Mouse (Mus musculus): ENCODE data around the gene Mafg. TPM values are rescaled to one million over a fixed set of nuclear protein-coding genes. Genes with fewer than 3 reads are reported as not detected.
A peak's percentile ranks its signal among the peaks of the same experiment; 100 is the strongest.

Gene Mafg
- total RNA-seq, 1 experiment from 2014 or later = 51.8 TPM

- no peak for DNase-seq
These were observed 13.8 kb upstream of the Mafg start for GRCm38 (mm10) chr11:120647047-120647830.

GRCm38 (mm10) chr11:120643601-120643987 is 10.2 kb upstream of the Mafg start, which contains the start of gene Pycr1:
Pycr1 (minus strand) TSS chr11:120643769.
- DNase-seq = peak; percentile 95

DNA sequence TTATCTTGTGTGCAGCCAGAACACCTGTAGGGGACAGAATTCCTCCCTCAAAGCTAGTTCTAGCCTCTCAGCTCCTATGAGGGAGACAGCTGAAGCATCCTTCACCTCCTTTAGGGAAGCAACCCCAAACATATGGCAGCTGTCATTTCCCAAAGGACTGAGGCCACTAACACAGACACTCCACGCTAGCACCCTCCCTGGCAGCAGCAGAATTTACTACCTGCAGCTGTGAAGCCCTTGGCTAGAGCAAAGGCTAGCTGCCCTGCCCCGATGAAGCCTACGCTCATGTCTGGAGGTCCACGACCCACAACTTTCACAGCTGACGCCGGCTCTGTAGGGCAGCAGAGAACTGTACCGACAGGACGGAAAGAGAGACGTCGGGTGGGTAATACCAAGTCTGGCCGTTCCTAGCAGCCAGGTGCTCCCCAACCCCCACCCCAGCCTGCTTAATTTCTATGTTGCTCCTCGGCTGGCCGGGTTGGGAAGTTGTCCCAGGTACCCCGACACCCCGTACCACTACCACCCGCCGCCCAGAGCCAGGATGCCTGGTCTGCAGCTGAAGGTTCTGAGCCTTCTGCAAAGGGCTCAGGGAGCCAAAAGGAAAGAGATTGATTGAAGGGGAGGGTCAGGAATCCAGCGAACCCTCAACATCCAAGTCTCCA is 9.7 kb upstream of the Mafg start:
- DNase-seq = no peak

DNA sequence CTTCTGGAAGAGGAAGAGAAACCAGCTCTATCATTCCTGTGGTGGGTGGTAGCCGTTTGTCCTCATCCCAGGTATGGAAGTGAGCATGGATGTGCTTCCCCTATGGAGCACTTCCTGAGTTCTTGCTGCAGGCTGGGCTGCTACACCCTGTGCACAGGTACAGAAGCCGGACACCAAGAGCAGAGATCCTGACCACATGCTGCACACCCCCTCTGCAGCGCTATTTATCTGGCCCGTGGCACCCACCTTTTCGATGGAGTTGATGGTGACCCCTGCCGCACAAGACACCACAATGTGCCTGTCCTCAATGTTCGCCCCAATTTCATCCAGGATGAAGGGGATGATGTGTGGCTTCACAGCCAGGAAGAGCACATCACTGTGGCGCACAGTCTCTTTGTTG is 8.5 kb upstream of the Mafg start:
- no peak for DNase-seq

- DNase-seq = no peak
These were observed 7.9 kb upstream of the Mafg start for GRCm38 (mm10) chr11:120641255-120641654.

- DNase-seq = no peak
These were observed 1.4 kb upstream of the Mafg start for GRCm38 (mm10) chr11:120634810-120635209.

DNA sequence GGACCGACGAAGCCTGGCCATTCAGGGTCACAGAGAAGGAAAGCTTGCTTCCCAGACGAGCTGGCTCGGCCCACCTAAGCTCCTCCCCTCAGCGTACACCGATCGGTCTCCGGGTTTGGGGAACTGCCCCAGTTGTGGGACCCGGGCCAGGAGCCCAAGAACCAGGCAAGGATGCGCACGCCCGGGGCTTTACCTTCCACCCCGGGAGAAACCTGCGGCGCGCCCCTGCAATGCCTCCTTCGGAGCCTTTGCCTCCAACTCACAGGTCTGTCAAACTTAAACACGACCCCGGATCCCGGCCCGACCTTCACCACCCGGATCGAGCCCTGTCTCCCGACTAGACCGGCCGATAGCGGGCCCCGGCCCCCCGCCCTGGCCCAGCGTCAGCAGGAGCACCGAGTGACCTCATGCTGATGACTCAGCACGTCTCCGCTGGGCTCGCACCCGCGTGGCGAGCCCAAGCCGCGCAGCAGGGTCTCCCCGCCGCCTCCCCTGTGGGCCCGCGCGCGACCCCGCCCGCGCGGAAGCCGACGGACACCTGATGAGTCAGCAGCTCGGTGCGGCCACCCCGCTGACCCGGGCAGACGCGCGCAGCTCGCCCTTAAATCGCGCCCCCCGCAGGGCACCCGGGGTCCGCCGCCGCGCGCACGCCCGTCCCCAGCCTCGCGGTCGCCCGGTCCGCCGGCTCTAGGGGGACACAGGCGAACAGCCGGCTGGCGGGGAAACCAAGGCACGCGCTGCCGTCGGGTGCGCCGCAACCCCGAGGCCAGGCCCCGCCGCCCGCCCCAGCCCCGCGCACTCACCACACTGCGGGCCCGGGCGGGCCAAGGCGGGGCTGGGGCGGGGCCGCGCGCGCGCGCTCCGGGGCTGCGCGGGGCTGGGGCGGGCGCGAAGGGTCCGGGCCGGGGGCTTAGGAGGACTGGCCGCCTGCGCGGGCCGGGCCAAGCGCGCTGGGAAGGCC is 561 bp downstream of the Mafg start:
- peak; percentile 87 for DNase-seq

DNA sequence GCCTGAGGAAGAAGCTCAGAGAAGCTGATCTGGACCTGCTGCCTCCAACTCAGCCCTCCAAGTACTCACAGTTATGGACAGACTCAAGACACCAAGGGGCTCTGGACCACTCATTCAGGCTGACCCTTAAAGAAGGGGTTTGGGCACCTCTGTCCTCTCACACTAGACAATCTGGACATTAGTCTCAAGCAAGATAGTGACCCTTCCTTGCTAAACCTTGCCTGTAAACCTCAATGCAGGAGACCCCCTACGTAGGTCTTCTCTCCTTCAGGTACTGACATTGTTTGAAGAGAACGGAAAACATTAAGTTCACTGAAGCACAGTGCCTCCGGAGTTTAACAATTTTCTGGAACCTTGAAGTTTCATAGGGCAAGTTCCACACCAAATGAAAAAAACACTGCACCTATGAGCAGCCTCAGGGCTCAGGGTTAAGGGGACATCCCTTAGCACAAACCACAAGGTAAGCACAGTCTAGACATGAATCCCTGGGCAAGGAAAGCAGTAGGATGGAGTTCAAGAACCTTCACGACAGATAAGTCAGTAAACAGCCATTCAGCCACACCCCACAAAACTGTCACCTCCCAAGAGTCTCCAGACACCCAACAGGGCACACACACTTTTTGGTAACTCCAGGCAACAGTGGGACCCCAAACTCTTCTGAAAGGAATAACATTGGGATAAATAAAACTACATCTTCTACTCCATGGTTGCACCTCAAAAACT is 1.5 kb downstream of the Mafg start:
- peak; percentile 4 for DNase-seq

DNA sequence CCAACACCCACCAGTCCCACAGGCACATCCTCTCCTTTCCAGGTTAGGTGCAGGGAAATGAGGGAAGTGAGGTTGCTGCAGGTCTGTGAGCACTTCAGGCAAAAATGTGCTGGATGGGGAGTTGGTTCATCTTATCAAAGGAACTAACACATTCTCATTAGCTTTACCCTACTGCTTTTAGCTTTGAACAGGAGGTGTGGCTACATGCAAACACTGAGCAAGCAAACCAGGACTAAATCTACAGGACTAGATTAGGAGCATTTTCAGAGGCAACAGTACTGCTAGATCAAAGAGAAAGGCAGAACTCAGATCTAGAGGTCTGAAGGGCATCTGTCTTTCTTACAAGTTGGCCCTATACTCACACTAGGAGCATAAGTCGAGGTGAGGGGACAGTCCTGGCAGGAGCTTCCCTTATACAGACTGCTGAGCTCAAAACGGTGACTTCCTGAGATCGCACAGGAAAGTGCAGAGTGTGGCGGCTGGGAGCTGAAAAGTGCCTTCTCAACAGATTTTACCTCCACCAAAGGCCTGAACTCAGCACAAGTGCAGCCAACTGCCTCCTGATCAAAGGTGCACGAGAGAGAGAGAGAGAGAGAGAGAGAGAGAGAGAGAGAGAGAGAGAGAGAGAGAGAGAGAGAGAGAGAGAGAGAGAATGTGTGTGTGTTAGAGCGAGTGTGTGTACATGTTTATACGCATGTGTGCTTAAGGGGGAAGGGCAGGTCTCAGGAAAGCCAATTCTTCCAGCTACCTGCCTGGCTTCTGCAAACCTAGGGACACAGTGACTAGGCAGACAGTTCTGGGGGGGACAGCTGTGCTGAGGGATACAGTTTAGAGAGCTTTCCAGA is 2.3 kb downstream of the Mafg start:
- DNase-seq = no peak

DNA sequence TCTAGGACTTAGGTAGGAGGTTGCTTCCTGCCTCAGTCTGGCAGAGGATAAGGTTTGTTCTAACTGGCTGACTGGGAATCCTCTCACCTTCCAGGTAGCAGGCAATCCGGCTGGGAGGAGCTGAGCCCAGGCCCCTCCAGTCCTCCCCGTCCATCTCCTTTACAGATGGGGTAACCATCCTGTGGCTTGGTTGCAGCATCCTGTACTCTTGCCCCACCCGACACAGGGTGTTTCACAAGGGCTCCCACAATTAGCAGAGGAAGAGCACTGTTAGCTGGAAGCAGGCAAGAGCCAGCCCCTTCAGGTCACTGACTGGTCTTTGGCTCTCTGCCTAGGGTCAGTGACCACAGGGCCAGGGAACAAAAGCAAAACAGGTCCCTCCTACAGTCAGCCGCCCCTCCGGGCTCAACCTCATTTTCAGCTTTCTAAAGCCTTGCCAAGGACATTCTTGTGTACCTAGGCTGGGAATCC is 3.0 kb downstream of the Mafg start:
- DNase-seq = peak; percentile 74

GRCm38 (mm10) chr11:120629911-120630310 is 3.5 kb downstream of the Mafg start:
- peak; percentile 75 for DNase-seq

DNA sequence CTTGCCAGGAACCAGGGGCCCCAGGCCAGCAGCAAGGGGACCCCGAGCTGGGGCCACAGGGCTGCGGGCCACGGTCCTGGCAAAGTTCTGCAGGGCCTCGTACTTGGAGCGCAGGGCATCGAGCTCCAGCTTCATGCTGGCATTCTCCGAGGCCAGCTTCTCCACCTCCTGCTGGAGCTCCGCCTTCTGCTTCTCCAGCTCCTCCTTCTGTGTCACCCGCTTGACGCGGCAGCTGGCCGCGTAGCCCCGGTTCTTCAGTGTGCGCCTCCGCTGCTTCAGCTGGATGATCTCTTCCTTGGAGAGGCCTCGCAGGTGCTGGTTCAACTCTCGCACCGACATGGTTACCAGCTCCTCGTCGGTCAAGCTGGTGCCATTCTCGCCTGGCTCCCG is 4.1 kb downstream of the Mafg start:
- peak; percentile 63 for DNase-seq

- DNase-seq = no peak
These were observed 4.6 kb downstream of the Mafg start for GRCm38 (mm10) chr11:120628601-120629340.

- DNase-seq = no peak
These were observed 5.7 kb downstream of the Mafg start for GRCm38 (mm10) chr11:120627468-120628300.

DNA sequence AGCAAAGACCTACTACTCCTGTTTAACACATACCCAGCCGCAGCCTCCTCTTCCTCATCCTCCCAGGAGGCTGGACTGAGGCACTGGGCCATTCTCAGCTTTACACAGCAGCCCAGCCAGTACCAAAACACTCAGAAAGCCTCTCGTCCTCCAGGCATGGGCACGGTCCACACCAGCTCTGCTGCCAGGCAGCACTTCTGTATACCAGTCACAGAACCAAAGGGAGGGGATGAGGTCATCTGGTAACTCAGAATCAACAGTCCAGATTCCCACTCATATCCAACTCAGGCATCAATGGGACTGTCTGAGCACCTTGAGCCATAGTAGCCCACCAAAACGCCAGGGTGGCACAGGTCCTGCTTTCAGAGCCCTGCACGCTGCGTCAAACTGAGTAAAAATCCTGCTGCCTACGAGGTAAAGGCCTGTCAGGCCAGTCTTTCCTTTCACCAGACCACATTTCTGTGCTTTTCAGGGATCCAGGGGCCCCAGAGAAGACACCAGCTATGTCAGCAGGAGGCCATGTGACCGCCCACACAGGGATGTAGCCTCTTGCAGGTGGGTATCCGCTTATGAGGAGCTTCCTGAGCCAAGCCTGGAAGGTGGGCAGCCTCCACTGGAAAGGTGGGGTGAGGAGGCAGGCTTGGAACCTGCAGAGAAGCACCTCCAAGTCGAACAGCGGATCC is 6.5 kb downstream of the Mafg start:
- DNase-seq = no peak

- no peak for DNase-seq
These were observed 8.1 kb downstream of the Mafg start, which contains the start of gene Sirt7 for GRCm38 (mm10) chr11:120625152-120625775. Sirt7 (minus strand) TSS chr11:120625240.

GRCm38 (mm10) chr11:120624680-120625111 is 8.7 kb downstream of the Mafg start:
- peak; percentile 93 for DNase-seq
